Mouse (Mus musculus): ENCODE measurements around the gene Gng3.

Gng3 gene

GRCm38 (mm10) chr19:8803879-8804660 lies 34.9 kb downstream of the Gng3 start:
- DNase-seq (ENCODE audit: low spot score in 2 of 2) = no peak

DNA sequence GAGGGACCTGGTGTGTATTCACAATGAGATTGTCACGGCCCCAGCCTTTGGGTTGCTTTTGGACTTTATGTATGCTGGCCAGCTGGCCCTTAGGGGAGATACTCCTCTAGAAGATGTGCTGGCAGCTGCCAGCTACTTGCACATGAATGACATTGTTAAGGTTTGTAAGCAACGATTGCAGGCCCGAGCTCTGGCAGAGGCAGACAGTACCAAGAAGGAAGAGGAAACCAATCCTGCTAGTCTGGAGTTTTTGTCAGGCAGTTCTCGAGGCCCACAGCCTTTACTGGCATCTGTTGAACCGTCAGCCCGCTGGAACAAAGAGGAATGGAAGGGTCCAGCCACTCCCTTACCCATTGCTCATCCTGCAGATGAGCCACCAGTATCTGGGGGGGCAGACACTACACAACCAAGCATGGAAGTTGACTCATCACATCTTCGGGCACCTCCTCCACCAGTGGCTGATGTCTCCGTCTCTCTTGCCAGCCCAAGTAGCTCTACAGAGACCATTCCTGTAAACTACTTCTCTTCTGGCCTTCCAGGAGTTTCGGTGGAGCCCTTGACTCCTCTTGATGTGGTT lies 35.7 kb downstream of the Gng3 start:
- no peak for DNase-seq (ENCODE audit: low spot score in 2 of 2)

GRCm38 (mm10) chr19:8802130-8802821 lies 36.7 kb downstream of the Gng3 start, which contains the start of gene Zbtb3:
TSS of gene Zbtb3 (plus strand) at chr19:8802555.
- DNase-seq (ENCODE audit: low spot score in 2 of 2) = peak; percentile 95 to 98

GRCm38 (mm10) chr19:8798947-8799315 lies 40.1 kb downstream of the Gng3 start:
- DNase-seq (ENCODE audit: low spot score in 2 of 2) = no peak

GRCm38 (mm10) chr19:8798264-8798946 lies 40.6 kb downstream of the Gng3 start, which contains the start of gene Polr2g:
TSS of gene Polr2g (minus strand) at chr19:8798577.
- DNase-seq (ENCODE audit: low spot score in 2 of 2) = peak; percentile 87 to 93

DNA sequence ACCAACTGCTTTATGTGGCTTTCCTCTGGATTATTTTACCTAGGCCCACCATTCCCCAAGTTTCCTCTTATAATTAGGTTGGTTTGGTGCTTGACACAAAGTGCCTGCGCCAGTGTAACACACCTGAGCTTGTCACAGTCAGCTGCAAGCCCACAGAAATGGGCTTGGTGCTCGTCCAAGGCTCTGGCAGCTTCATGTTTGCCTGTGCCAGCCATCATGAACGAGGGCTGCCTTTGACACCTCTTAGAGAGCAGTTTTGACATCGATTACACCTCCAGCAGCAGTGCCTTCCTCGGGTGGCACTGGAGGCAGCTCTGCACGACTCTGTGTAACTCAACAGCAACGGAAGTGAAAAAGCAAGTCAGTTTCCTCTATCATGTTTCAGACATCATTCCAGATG lies 48.8 kb downstream of the Gng3 start:
- DNase-seq (ENCODE audit: low spot score in 2 of 2) = no peak

- DNase-seq (ENCODE audit: low spot score in 2 of 2) = no peak
Measured at GRCm38 (mm10) chr19:8789171-8789570, 49.8 kb downstream of the Gng3 start.

DNA sequence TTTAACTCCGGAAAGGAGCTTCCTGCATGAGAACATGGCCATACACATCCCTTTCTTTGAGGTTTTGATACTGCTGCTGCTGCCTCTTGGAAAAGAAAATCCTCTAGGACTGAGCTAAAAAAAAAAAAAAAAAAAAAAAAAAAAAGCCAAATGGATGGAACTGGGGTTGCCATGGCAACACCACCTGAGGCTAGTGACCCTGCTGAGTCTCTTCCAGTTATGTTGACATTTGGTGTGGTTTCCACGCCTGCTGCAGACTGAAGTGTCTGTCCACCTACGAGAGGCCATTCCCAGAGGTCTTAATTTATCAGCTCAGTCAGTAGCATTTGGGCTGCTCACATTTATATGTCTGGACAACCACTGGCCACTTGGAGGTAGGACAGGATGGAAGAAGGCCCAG lies 50.5 kb downstream of the Gng3 start:
- DNase-seq (ENCODE audit: low spot score in 2 of 2) = no peak
